Comparison of ENCODE assay signal across 8 mouse cellular contexts in the genomic region with DNA sequence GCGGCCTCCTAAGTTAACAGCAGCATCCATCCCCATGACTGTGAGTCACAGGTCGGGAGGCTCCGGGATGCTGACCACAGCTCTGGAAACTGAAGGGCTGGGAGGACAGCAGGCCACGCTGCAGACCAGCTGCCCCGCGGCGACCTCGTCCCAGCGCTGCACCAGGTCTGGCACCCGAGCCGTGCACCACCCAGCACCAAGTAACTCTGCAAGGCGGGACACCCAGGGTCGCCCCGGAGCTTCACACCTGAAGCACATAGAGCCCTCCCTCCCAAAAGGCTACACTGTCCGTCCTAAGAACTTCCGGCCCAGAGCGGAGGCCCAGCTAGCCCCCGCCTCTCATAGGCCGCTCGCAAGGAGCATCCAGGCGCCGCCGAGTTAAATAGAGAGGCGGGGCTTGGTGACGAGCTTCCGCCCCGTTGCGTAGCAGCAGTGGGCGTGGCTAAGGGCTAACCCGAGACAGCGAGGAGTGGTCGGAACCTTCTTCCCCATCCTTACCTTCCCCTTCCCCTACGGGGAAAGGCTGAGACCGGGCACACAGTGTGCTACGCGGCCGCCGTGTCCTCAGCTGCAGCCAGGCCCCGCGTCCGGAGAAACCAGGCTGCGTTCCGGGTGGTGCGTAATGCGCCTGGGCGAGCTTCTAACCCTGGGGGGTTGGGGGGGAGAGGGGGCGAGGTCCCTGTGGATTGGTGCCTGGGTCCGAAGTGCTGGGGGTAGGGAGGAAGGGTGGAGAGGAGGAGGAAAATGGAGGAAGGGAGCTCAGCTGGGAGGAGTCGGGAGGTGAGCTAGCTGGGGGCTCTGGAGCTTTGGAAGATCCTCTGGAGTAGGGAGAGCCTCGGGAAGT. TPM values are rescaled to one million over a fixed set of nuclear protein-coding genes. Genes with fewer than 3 reads are reported as not detected.
DNase-seq lines count a peak whose midpoint lies in the region; ATAC-seq and TF ChIP-seq lines count a peak whose summit lies in the region.

A gene (minus strand): TSS at position 282 of the 844 bp plus-strand sequence.
A gene (plus strand): TSS at position 447 of the 844 bp plus-strand sequence.

- TF ChIP-seq CTCF in heart, adult 2 months (IDR thresholded peaks at IDR 0.05): no peak; the same call in 1 of the 2 replicates

- 2% methylated on average over 28 of the region's 50 CpGs for WGBS in embryonic facial prominence, embryonic 14.5 days
- under 1% methylated on average over 50 of the region's 50 CpGs for WGBS in heart, adult 2 months
- under 1% methylated on average over 50 of the region's 50 CpGs for WGBS in limb, embryonic 13.5 days
- 0% methylated on average over 49 of the region's 50 CpGs for WGBS in midbrain, embryonic 16.5 days

- H3K27ac ChIP-seq in embryonic facial prominence, embryonic 14.5 days (replicated peaks; ENCODE audit: low read depth, low read length): peak within 1 kb of the TSS; percentile 95
- H3K27ac ChIP-seq in heart, adult 2 months: peak within 1 kb of the TSS; percentile 89
- peak within 1 kb of the TSS; percentile 92 for H3K27ac ChIP-seq in limb, embryonic 13.5 days
- H3K27ac ChIP-seq in midbrain, embryonic 16.5 days (ENCODE audit: low read length): peak within 1 kb of the TSS; percentile 90

- intact Hi-C loops in heart, adult 2 months (cut with DNase I): loop anchor here (5.0 kb wide), 1 partner anchor 116 kb away; a partner anchor contains a TSS

- no peaks in the 10 kb centered on the region for H3K79me2 ChIP-seq in heart, adult 2 months (replicated peaks; ENCODE audit: control insufficient read depth, insufficient read depth, low read length)

- DNase-seq in 3T3-L1 (ENCODE audit: low read depth, low spot score): peak; percentile 97
- peak; percentile 92 to 96 for DNase-seq in adrenal gland, postnatal 4 days (ENCODE audit: low spot score in 2 of 2)
- peak; percentile 99 for DNase-seq in embryonic facial prominence, embryonic 14.5 days (ENCODE audit: low spot score)
- peak; percentile 97 to 99 for DNase-seq in heart, adult 2 months
- peak; percentile 96 to 97 for DNase-seq in kidney, adult 8-10 months
- peak; percentile 97 for DNase-seq in spleen, postnatal 10 days (ENCODE audit: low spot score in 2 of 2)

- H3K4me1 ChIP-seq in embryonic facial prominence, embryonic 14.5 days (ENCODE audit: control insufficient read depth, insufficient read depth, low read length): peaks cover 24% of the 10 kb centered on the region
- H3K4me1 ChIP-seq in heart, adult 2 months (ENCODE audit: control insufficient read depth, insufficient read depth, low read length): peaks cover 5% of the 10 kb centered on the region
- H3K4me1 ChIP-seq in limb, embryonic 13.5 days: peaks cover 36% of the 10 kb centered on the region
- peaks cover 39% of the 10 kb centered on the region for H3K4me1 ChIP-seq in midbrain, embryonic 16.5 days (ENCODE audit: control insufficient read depth, insufficient read depth, low read length)

- peak; percentile 90 for ATAC-seq in embryonic facial prominence, embryonic 14.5 days (ENCODE audit: low read depth)
- ATAC-seq in limb, embryonic 13.5 days (ENCODE audit: low FRiP score, low read depth): peak; percentile 91
- ATAC-seq in midbrain, embryonic 16.5 days: peak; percentile 89

- TF ChIP-seq POLR2A in heart, adult 2 months (IDR thresholded peaks at IDR 0.05; ENCODE audit: insufficient read depth, low read depth, low read length): peak; percentile 81

- 0 out of 2 replicates have a peak, but pooled peaks have one; percentile 41 for TF ChIP-seq EP300 in heart, adult 2 months (IDR thresholded peaks at IDR 0.05; ENCODE audit: insufficient read depth, low read depth, low read length)

- peaks cover 21% of the 10 kb centered on the region for H3K36me3 ChIP-seq in embryonic facial prominence, embryonic 14.5 days (ENCODE audit: control insufficient read depth, insufficient read depth, low read length)
- H3K36me3 ChIP-seq in heart, adult 2 months (ENCODE audit: control insufficient read depth, insufficient read depth, low read length): no peaks in the 10 kb centered on the region
- peaks cover 44% of the 10 kb centered on the region for H3K36me3 ChIP-seq in limb, embryonic 13.5 days
- H3K36me3 ChIP-seq in midbrain, embryonic 16.5 days (ENCODE audit: control insufficient read depth, insufficient read depth, low read length): peaks cover 2% of the 10 kb centered on the region

- H3K9ac ChIP-seq in embryonic facial prominence, embryonic 14.5 days (ENCODE audit: low read depth, low read length): peak within 1 kb of the TSS; percentile 77
- peak within 1 kb of the TSS; percentile 77 for H3K9ac ChIP-seq in heart, adult 2 months (ENCODE audit: low read depth, low read length)
- H3K9ac ChIP-seq in limb, embryonic 13.5 days: peak within 1 kb of the TSS; percentile 90
- peak within 1 kb of the TSS; percentile 80 for H3K9ac ChIP-seq in midbrain, embryonic 16.5 days (ENCODE audit: low read depth, low read length)

- H3K4me3 ChIP-seq in embryonic facial prominence, embryonic 14.5 days (ENCODE audit: low read depth, low read length): peak within 1 kb of the TSS; percentile 78
- H3K4me3 ChIP-seq in heart, adult 2 months: peak within 1 kb of the TSS; percentile 63
- H3K4me3 ChIP-seq in limb, embryonic 13.5 days: peak within 1 kb of the TSS; percentile 91
- peak within 1 kb of the TSS; percentile 71 for H3K4me3 ChIP-seq in midbrain, embryonic 16.5 days (ENCODE audit: low read depth, low read length)

- no peaks in the 10 kb centered on the region for H3K9me3 ChIP-seq in embryonic facial prominence, embryonic 14.5 days (ENCODE audit: control insufficient read depth, low read length)
- no peaks in the 10 kb centered on the region for H3K9me3 ChIP-seq in limb, embryonic 13.5 days
- no peaks in the 10 kb centered on the region for H3K9me3 ChIP-seq in midbrain, embryonic 16.5 days (replicated peaks; ENCODE audit: control insufficient read depth, low read length, poor library complexity, severe bottlenecking)

- peak within 1 kb of the TSS; percentile 88 for H3K4me2 ChIP-seq in embryonic facial prominence, embryonic 14.5 days (ENCODE audit: low read depth, low read length)
- H3K4me2 ChIP-seq in limb, embryonic 13.5 days (replicated peaks): peak within 1 kb of the TSS; percentile 97
- peak within 1 kb of the TSS; percentile 98 for H3K4me2 ChIP-seq in midbrain, embryonic 16.5 days (ENCODE audit: low read length)

- no peaks in the 10 kb centered on the region for H3K27me3 ChIP-seq in embryonic facial prominence, embryonic 14.5 days (replicated peaks; ENCODE audit: control insufficient read depth, insufficient read depth, low read length)
- H3K27me3 ChIP-seq in heart, adult 2 months (ENCODE audit: control insufficient read depth, insufficient read depth, low read length): no peaks in the 10 kb centered on the region
- H3K27me3 ChIP-seq in limb, embryonic 13.5 days: no peaks in the 10 kb centered on the region
- no peaks in the 10 kb centered on the region for H3K27me3 ChIP-seq in midbrain, embryonic 16.5 days (ENCODE audit: control insufficient read depth, insufficient read depth, low read depth, low read length)

RNA-seq across cellular contexts. Expression of the first gene that starts in this region (rescaled TPM):
- 10 to 100 TPM; 69.5 to 72.7 TPM for total RNA-seq in adrenal gland, postnatal 4 days (2021)
- 61.9 and 63.3 TPM in 2 replicates for polyA plus RNA-seq in embryonic facial prominence, embryonic 14.5 days (2014; fragmentation: Nextera tagmentation; extraction: Ambion mirVana)
- 10 to 100 TPM; 45.2 to 48.2 TPM for total RNA-seq in heart, adult 2 months (2021)
- 25.0 and 25.1 TPM in 2 replicates for polyA plus RNA-seq in heart, adult 2 months (2012; rRNA removed)
- polyA plus RNA-seq in limb, embryonic 13.5 days (2015; fragmentation: Nextera tagmentation; extraction: Ambion mirVana): 60.6 and 61.4 TPM in 2 replicates
- 141 and 150 TPM in 2 replicates for polyA plus RNA-seq in midbrain, embryonic 16.5 days (2015; fragmentation: Nextera tagmentation; extraction: Ambion mirVana)

RNA-seq across cellular contexts. Expression of the second gene that starts in this region (rescaled TPM):
- 10 to 100 TPM; 49.9 to 50.9 TPM for total RNA-seq in adrenal gland, postnatal 4 days (2021)
- 35.2 and 36.1 TPM in 2 replicates for polyA plus RNA-seq in embryonic facial prominence, embryonic 14.5 days (2014; fragmentation: Nextera tagmentation; extraction: Ambion mirVana)
- total RNA-seq in heart, adult 2 months (2021): 10 to 100 TPM; 15.8 to 16.9 TPM
- polyA plus RNA-seq in heart, adult 2 months (2012; rRNA removed): 12.5 and 17.8 TPM in 2 replicates
- polyA plus RNA-seq in limb, embryonic 13.5 days (2015; fragmentation: Nextera tagmentation; extraction: Ambion mirVana): 42.3 and 43.3 TPM in 2 replicates
- 105 and 108 TPM in 2 replicates for polyA plus RNA-seq in midbrain, embryonic 16.5 days (2015; fragmentation: Nextera tagmentation; extraction: Ambion mirVana)

Comparison
In these comparisons a context has a peak if more than half of its experiments do, and no peak if none do; other contexts are left out.
1. Peak in every context shown above with its lines: DNase-seq, ATAC-seq, H3K4me3 ChIP-seq and H3K27ac ChIP-seq.